Mouse (Mus musculus) thymus, postnatal 0 days (tissue): ENCODE measurements around the gene Rims4. TPM values are rescaled to one million over a fixed set of nuclear protein-coding genes. Genes with fewer than 3 reads are reported as not detected.

Experiments
- DNase-seq: peaks from one replicate; pipeline ENCODE4 v3.0.0-alpha.2; 2015; ENCODE audit warnings: low spot score
- polyA plus RNA-seq: library from polyadenylated mRNA; unstranded; fragments of >200 nt; fragmentation: Nextera tagmentation; extraction: Ambion mirVana; gene quantifications from 2 replicates; pipeline ENCODE4 v1.2.1, GENCODE M21; 2015

Rims4 gene
- not detected in 2 replicates for polyA plus RNA-seq

DNA sequence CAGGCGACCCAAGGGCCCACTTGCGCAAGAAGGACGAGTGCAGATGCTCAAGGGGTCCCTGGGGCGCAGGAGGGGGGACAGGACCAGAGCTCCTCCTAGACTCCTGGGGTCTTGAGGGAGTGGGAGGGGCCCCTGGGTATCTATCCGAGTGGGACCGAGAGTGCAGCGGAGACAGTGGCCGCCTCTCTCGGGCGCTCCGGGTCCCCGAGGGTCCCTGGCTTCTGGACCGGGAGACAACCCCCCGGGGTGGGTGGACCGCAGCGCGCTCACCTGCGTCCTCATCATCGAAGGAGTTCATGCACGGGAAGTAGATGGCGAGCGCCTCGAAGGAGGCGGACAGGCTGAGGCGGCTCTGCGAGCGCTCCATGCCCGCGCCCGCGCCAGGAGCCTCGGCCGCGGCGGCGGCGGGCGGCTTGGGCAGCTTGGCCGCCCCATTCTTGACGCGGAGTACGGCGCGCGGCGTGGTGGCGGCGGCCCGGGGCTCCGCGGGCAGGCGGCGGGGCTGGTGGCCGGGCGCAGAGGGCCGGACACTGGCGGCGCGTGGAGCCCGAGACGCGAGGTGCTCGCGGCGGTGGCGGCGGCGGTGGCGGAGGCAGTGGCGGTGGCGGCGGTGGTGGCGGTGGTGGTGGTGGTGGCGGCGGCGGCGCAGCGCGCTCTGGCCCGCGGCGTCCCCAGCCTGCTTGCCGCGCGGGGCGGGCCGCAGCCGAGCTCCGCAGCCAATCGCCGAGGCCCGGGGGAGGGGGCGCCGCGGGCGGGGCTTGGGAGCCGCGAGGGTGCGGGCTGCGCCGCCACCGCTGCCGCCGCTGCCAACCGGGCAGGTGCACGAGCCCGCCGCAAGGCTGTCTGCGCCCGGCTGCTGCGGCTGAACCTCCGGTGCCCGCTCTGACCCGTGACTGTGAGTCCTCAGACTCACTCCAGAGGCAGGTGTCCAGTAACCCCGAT, at the start of gene Rims4:
TSS of gene Rims4 (minus strand) at position 367 of the 942 bp plus-strand sequence.
- no peak for DNase-seq

DNA sequence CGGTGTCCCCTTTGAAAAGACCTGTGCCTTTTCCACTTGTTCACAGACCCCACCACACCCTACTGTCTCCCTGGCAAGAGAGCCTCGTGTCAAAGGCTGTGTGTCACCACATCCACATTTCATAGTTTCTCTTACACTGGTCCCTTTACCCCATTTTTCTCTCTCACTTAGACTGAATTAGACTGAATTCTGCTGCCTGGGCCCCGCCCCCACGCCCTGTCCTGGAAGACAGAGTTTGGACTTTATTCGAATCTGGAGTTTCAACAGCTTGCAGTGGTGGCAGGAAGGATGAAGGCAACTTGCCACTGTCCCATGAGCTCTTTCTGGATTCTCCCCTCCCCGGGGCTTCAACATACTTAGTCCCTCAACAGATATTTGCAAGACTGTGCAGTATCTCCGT, 47.2 kb upstream of the Rims4 start:
- no peak for DNase-seq

DNA sequence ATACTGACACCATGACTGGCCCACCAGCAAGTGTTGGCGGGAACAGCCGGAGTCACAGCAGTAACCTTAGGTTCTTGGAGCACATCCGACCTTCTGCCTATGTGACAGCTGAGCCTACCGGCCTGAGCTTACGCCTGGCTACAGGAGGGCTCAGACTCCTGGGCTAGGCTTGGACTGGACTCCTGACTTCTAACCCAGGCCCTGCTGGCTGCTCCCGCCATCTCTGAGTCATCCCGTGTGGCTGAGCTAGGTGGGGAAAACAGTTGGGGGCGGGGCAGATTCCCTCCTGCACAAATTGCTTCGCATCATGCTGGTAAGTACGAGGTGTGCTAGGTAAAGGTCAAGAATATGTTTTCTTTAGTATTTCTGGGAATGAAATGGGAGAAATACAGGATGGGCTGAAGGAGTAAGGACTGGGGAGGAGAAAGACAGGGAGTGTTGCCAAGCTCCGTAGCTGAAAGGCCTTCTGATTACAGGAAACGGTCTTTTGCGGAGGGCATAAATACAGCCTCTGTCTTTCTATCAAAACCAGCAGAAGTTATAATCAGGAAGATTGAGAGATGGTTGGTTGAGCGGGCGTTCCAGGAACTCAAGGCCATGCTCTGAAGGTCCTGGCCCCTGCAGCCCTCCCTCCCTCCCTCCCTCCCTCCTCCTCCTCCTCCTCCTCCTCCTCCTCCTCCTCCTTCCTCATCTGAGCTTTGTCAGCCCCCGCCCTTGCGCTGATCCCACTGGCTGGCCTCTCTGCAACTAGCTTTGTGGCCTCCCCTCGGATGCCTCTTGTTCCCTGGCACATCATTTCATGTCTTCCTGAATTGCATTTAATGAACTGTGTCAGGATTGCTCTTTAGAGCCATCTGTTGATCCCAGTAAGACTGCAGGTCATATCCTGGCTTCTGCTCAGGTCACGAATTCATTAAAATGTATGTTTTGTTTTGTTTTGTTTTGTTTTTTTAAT, 46.4 kb upstream of the Rims4 start:
- DNase-seq: no peak

DNA sequence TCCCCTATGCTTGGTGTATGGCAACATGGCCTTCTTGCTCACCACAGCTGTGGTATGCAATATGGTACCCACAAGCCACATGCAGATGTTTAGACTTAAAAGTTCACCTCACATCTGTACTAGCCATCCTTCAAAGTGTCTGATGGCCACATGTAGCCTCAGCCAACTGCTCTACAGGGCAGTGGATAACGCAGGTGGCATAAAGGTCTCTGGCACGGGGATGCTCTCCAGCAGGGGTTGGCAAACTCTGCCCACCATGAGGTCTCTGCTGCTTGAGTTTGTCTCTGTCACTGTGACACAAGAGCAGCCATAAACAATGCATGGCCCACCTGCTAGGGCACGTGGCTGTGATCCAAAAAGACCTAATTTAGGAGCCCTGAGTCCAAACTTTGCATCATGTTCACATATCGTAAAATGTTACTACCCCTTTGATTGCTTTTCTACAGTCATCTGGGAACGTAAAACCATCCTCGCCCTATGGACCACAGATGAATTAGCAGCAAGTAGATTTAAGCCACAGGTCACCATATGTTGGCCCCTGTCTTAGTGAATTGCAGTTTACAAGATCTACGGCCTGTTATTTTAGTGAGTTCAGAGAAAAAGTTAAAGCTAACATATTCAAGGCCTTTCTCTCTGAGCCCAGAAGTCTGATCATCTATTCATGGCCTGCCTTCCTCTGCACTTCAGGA, 35.3 kb upstream of the Rims4 start:
- no peak for DNase-seq

DNA sequence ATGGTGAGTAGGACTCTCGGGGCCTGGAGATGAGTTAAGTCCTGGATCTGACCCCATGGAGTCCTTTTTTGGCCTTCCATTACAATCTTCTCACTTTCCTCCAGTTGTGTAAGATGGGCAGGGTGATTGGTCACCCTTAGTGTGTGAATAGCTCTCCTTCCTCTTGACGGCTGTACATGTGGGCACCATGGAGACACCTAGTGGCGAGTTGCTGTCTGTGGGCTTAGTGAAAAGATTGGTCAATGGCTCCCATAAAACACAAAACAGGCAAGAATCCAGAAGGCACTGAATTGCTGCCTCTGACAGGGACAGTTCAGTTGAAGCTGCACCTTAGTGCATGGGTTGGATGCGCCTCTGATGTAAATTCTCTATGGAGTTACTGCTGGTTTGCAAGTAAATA, 33.3 kb upstream of the Rims4 start:
- DNase-seq: peak; percentile 18

DNA sequence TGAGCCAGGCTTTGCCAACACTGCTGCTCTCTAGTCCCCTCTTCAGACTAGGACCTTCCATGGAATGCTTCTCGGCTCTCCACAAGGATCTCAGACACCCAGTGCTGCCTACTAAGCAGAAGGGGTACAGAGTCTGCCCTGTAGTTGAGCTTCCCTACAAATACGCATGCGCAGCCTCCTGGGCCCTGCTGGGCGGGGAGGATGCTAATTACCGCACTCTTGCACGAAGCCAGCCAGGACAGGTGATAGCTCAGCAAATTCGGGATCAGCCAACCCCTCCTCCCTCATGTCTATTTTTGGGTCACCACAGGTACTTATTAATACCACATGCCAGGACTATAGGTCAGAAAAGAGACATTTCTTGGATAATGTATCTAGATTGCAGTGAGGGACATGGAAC, 29.5 kb upstream of the Rims4 start:
- DNase-seq: no peak

DNA sequence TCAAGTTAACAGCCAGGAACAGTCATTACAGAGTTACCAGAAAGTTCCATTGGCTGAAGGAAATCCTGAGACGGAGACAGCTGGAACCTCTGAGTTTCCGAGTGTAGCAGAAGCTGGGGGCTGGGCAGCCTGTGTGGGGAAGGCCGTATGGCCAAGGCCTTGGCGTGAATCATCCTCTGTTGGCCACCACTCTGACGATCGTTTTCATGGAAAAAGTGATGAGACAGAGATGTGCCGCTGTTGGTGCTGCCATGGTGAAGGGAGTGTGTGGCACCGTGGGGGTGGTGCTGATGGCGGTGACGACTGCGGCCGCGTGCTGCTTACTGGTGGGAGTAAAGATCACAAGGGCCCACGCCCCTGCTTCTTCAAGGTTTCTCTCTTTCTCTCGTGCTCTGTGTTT, 27.7 kb upstream of the Rims4 start:
- DNase-seq: no peak

DNA sequence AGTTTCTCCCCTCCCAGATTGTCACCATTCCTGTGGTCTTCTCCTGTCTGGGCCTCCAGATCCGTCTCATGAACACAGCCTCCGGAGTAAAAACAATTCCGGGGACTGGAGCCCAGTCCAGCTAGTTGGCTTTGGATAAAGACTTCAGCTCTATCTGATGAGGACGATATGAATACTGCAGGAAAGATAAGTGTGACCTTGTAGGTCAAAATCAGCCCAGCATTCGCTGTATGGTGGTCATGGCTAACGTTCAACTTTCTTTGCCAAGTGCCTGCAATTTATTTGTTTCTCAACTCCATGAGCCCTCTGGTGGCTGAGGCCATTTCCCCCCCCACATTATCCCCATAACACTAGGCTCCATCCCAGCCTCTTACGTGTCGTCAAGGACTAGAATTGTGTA, 26.0 kb upstream of the Rims4 start:
- no peak for DNase-seq

DNA sequence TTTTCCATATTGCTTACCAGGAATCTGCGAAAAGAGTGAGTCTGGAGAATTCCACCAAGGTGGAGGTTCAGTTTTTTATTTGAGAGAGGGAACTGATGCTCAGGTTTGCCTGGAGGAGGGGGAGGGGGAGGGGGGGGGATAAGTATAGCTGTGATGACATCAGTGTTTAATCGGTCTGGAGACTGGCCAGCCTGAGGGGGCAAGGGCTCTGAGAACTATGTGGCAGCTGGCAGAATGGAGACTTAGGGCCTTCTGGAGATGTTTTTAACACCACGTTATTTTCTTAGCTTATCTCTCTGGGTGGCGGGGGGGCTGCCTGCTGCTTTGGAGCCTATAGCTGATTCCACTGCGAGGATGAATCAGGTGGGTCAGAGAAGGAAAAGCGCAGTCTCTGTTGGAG, 24.6 kb upstream of the Rims4 start:
- no peak for DNase-seq

DNA sequence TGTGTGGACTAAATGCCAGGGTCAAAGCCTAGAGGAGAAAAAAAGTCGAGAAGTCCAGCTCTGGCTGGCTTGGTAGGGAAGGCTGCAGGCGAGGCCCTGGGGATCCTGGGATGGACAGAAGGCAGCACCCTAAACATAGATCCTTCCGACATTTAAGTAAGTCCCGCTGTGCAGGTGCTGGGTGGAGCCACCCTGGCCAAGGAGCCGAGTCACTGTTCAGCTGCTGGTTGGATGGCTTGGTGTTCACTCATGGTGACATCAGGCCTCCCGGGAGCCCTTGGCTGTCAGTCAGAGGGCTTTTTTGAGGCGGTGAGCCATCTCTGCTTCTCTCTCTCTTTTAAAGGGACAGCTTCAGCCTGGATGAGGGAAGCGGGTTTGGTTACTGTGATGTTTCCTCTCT, 21.0 kb upstream of the Rims4 start:
- DNase-seq: no peak

DNA sequence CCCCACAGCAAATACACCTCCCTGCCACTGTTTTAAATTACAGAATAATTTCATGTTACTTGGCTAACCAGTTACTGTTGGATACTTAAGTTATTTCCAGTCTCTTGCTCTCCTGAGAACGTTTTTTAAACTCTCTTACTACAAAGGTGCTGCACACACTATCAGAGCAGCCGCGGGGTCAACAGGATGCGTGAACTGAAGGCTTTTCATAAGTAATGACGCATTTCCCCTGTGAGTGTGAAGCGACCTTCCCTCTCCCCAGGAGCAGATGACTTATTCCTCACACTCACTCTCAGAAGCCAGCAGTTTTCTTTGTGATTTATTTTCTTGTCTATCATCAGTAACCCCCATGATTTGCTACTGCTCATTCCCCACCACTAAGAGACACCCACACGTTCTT, 13.7 kb upstream of the Rims4 start:
- no peak for DNase-seq

DNA sequence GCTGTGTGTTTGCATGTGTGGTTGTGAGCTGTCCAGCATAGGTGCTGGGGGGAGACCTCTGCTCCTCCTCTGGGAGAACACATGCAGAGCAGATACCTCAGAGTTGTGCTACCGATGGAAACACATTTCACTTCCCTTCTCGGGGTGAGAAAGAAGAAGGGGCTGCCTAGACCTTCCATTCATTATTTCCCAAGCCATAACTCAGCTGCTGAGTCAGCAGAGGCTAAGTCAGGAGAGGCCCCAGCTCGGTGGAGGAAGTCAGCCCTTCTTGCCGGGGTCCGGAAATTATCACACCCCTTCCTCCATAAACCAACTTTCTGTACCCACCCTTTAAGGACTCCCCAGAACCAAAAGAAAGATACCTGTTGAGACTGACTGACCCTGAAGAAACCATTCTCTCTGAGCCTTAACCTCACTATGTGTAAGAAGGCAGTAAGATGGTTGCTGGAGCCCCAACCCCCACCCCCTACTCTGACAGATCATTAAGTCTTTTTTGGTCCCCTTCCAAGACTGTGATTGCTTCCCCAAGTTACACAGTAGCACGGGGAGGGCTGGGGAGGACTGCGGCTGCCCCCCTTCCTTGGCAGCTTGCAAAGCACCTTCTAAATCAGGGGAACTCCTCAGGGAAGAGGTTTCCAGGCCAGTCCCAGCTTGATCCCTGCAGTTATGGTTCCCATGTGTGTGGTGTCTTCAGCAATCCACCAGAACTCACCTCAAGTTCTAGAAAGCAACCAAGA, 10.1 kb upstream of the Rims4 start:
- DNase-seq: no peak

DNA sequence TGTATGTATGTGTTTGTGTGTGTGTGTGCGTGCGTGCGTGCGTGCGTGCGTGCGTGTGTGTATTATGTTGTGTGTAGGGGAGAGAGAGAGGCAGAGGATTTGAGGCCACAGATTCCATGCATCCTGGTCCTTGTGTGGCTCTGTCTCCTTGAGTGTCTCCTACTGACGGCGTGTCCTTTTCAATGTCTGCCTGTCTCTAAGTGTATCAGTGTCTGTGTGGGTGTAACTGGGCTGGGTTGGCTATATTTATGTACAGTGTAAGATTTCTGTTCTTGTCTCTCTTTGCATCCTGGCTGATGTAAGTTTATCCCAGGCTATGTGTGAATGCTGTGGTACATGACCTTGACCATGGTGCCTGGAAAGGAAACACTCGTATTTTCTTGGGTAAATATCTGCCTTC, 6.6 kb upstream of the Rims4 start:
- DNase-seq: no peak

DNA sequence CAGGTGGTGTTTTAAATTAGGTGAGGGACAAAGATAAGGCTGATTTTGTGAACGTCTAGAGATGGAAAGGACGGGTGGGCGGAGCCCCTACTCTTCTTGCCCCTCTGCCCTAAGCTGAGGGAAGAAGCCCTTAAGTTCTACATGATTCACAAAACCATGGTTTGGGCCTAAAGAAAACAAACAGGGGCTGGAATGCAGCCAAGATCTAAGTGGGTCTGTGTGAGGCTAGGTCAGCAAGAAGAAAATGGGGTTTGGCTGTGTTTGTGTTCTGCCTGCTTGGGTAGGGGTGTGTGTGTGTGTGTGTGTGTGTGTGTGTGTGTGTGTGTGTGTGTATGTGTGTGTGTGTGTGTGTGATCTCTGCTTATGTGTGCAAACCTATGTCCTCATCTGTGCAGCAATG, 6.0 kb upstream of the Rims4 start:
- DNase-seq: no peak

DNA sequence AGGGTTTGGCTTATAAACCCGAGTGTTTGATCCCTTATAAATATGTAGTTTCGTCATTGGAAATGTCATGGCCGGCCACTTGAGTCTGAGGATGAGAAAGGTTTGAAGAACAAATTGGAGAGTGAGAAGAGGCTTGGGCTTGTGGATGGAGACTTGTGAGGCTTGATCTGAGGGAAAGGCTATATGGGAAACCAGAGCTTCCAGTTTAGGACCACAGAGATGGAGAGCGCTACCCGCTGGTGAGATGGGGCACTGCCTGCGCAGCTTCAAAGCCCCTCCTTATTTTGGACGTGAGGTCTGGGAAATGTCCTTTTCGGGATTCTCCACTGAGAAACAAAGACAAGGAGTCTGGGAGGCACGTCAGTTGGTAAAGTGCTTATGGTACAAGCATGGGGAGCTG, 4.6 kb upstream of the Rims4 start:
- DNase-seq: no peak

DNA sequence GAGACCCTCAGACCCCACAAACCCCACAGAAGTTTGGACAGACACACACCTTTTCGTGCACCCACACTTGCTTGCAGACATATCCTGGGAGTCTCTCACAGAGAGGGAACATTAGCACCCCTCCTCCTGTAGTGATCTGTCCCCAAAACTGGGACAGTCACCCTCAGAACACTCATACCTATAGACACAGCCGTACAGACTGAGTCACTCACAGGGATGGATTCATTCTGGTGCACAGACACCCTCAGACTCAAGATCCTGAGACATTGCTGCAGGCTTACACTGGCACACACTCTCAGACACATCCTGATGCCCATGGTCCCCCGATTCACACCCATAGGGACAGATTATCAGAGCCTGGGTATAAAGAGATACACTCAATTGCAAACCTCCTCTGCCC, 1.1 kb upstream of the Rims4 start:
- DNase-seq: no peak

DNA sequence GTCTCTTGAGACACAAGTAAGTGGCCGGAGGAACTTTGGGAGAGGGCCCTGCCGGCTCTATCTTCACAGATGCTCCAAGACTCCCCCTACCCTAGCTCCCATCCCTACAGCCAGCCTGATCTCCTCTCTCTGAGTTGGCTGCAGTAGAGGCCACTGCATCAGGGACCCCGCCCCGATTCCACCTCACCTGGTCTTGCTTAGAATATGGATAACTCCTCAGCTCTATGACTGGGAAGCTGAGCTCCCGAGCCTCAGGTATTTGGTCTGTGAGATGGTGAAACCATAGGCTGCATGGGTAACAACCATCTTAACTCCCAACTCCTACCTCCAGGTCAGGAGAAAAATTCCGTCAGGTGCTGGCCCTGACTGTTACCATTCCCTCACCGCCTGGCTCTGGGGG, 1.8 kb downstream of the Rims4 start:
- no peak for DNase-seq

DNA sequence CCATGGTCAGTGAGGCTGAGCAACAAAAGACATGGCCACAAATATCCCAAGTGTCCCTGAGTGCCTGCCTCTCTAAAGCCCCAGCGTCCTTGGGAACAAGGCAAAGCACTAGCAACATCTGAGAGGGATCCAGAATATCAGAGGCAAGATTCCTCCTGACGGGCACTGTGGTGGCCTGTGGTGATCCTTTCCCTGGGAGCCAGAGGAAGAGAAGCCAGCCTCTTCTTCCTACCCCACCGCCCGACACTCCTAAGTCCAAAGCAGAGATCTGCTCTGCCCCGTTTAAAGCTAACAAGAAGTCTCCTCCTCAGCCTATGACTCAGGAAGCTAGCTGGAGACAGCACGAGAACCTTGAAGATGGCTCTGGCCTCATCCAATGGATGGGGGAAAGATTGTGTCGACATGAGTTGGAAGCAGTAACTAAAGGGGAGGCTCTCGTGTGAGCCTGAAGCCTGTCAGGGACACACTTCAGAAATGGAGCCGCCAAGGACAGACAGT, 3.1 kb downstream of the Rims4 start:
- no peak for DNase-seq

DNA sequence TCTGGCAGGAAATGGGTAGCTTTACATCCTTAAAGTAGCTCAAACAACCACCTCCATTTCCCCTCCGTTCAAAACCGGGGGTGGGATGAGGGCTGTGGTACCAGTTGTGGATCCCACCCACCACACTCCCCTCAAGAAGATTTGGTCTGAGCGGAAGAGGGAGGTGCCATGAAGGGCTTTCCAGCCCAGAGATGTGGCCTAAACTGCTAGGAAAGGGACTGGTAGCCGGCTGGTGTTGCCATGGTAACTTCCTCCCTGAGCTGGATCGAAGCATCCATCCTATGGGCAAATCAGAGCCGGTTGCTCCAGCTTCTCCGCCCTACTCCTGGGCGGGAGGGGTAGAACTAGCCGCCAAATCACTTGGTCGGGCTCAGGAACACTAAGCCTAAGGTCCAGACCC, 4.4 kb downstream of the Rims4 start:
- no peak for DNase-seq

DNA sequence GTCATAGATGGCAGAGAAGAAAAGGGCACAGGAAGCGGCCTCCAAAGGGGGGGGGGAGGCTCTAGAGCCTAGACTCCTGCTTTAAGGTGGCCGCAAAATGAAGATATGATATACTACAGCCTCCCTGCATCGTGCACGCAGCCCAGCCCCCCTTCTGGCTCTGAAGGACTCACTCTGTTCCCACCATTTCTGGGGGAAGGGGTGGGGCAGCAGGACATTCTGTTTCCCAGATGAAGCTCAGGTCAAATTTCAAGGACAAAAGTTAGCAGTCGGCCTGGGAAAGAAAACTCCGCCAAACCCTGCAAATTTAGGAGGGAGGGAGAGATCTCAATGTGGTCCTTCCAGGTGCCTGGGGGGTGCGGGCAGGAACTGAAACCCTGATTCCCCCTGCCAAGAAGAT, 4.8 kb downstream of the Rims4 start:
- no peak for DNase-seq
